Mouse (Mus musculus) liver, postnatal 0 days (tissue): Measurements from ENCODE around the gene Kcnq5.

Source experiments
- CTCF ChIP-seq: sonication (generic); IDR thresholded peaks from 2 replicates; pipeline ENCODE4 v1.5.1; 2016; ENCODE audit warnings: antibody characterized with exemption, low read depth
- EP300 ChIP-seq: IDR thresholded peaks from 2 replicates; pipeline ENCODE4 v1.6.1; 2016; ENCODE audit warnings: antibody characterized with exemption, low read depth, mild to moderate bottlenecking

GRCm38 (mm10) chr1:21690458-21690857 is 271.3 kb downstream of the Kcnq5 start:
- TF ChIP-seq EP300 (no peak), CTCF (no peak)
